Mouse (Mus musculus): ENCODE measurements at regions not wholly inside any gene's neighbourhood (a gene's known extent, or its start where the extent isn't known, plus 50 kb on each side); places are given as distances from the start of the nearest gene placed in this dataset.

- no peaks in the 10 kb centered on the region for H3K9me3 ChIP-seq (ENCODE audit: control insufficient read depth, low read length)
- no peak overlapping the region for H3K9ac ChIP-seq (ENCODE audit: low read length)
- H3K27me3 ChIP-seq (ENCODE audit: control insufficient read depth, insufficient read depth, low read length): no peaks in the 10 kb centered on the region
- no peaks in the 10 kb centered on the region for H3K36me3 ChIP-seq (ENCODE audit: control insufficient read depth, insufficient read depth, low read length)
- 64% methylated on average over 11 of the region's 11 CpGs for WGBS
- no peak overlapping the region for H3K4me2 ChIP-seq (ENCODE audit: low read length)
- H3K4me1 ChIP-seq (ENCODE audit: control insufficient read depth in 2 of 2, insufficient read depth in 2 of 2, low read length in 2 of 2): no peaks in the 10 kb centered on the region
- no peak overlapping the region for H3K27ac ChIP-seq (replicated peaks in 1 of 2; ENCODE audit: control insufficient read depth in 1 of 2, insufficient read depth in 1 of 2, low read depth in 2 of 2, low read length in 2 of 2)
- no peak overlapping the region for H3K4me3 ChIP-seq (ENCODE audit: control insufficient read depth in 1 of 2, insufficient read depth in 1 of 2, low read depth in 1 of 2, low read length in 2 of 2)
- no peak for ATAC-seq (ENCODE audit: insufficient number of reproducible peaks, insufficient read depth, low FRiP score, low read depth)
These were observed 52.7 kb upstream of the Rab3gap2 start for GRCm38 (mm10) chr1:185151130-185151799.

DNA sequence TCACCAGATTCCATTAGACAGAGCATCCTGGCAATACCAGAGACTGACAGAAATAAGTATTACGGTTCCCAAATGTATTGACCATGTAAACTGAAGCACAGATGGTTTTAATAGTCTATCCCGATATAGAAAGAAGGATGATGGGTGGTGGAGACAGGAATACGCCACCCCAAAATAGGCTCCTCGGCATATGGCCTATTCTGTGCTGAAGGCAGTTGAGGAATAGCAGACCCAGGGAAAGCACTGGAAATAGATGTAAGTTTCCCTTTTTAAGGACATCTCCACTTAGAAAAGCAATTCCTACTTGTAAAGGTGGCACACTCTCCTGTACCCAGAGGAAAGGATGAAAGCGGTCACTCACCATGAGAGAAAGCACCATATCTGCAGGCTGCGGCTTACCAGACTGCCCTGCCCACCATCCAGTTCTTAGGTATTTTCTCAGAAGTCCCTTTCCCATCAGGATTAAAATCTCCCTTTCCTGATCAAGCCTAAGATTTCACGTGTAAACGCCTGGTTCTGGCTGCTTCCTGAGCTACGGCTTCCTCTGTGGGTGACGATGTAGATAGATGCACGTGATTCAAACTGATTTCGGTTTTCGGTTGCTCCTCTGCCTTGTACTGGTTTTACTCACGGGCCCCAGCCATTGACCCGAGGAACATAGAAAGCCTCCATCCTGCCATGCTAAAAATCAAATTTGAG lies 53.3 kb upstream of the Rab3gap2 start:
- 81% methylated on average over 15 of the region's 15 CpGs for WGBS
- ATAC-seq (ENCODE audit: insufficient number of reproducible peaks, insufficient read depth, low FRiP score, low read depth): no peak

DNA sequence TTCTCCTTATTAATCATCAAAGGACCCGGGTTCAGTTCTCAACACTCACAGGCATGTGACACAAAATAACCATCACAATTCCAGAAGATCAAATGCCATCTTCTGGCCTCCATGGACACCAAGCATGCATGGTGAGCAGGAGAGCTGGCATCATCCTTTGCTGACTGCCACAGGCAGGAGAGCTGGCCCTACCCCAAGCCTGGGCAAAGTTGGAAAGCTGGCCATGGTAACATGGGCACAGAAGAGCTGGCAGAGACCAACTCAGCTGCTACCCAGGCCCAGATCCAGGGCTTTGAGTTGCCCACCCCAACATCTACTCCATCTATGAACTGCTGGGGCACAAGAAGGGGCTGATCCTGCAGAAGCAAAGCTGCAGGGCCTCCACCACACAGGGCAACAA lies 59.1 kb upstream of the Rab3gap2 start:
- Histone ChIP-seq H3K4me1 (ENCODE audit: control insufficient read depth in 2 of 2, insufficient read depth in 2 of 2, low read length in 2 of 2) (no peaks in the 10 kb centered on the region), H3K4me3 (ENCODE audit: control insufficient read depth in 1 of 2, insufficient read depth in 1 of 2, low read depth in 1 of 2, low read length in 2 of 2) (no peak overlapping the region), H3K36me3 (ENCODE audit: control insufficient read depth, insufficient read depth, low read length) (no peaks in the 10 kb centered on the region), H3K27ac (replicated peaks in 1 of 2; ENCODE audit: control insufficient read depth in 1 of 2, insufficient read depth in 1 of 2, low read depth in 2 of 2, low read length in 2 of 2) (no peak overlapping the region), H3K27me3 (ENCODE audit: control insufficient read depth, insufficient read depth, low read length) (no peaks in the 10 kb centered on the region), H3K9me3 (ENCODE audit: control insufficient read depth, low read length) (no peaks in the 10 kb centered on the region), H3K9ac (ENCODE audit: low read length) (no peak overlapping the region), H3K4me2 (ENCODE audit: low read length) (no peak overlapping the region)
- no peak for ATAC-seq (ENCODE audit: insufficient number of reproducible peaks, insufficient read depth, low FRiP score, low read depth)
- WGBS: 81% methylated on average over 1 of the region's 1 CpGs

More for the DNA sequence above, 53.3 kb upstream of the Rab3gap2 start:
- Histone ChIP-seq H3K9ac (ENCODE audit: low read length) (no peak overlapping the region), H3K4me2 (ENCODE audit: low read length) (no peak overlapping the region), H3K4me3 (ENCODE audit: control insufficient read depth in 1 of 2, insufficient read depth in 1 of 2, low read depth in 1 of 2, low read length in 2 of 2) (no peak overlapping the region), H3K9me3 (ENCODE audit: control insufficient read depth, low read length) (no peaks in the 10 kb centered on the region), H3K27me3 (ENCODE audit: control insufficient read depth, insufficient read depth, low read length) (no peaks in the 10 kb centered on the region), H3K27ac (replicated peaks in 1 of 2; ENCODE audit: control insufficient read depth in 1 of 2, insufficient read depth in 1 of 2, low read depth in 2 of 2, low read length in 2 of 2) (no peak overlapping the region), H3K4me1 (ENCODE audit: control insufficient read depth in 2 of 2, insufficient read depth in 2 of 2, low read length in 2 of 2) (no peaks in the 10 kb centered on the region), H3K36me3 (ENCODE audit: control insufficient read depth, insufficient read depth, low read length) (no peaks in the 10 kb centered on the region)

DNA sequence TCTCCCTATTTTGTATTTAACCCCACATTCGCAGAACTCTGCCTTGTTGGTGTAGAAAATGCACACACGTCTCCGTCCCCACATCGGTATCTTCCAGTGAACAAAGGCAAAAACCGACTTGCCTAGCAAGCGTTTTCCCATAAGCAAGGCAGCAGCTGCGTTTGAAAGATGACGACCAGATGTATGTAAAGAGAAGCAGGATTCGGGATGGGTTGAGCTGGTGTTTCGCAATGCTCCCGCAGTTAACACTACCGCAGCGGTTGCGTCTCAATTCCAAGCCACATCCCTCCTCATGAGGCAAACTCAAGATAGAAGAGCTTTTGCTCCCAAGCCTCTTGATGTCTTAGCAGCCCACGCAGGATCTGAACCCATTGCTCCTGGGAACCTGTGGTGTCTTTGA lies 59.9 kb upstream of the Rab3gap2 start:
- Histone ChIP-seq H3K9ac (ENCODE audit: low read length) (no peak overlapping the region), H3K9me3 (ENCODE audit: control insufficient read depth, low read length) (no peaks in the 10 kb centered on the region), H3K27me3 (ENCODE audit: control insufficient read depth, insufficient read depth, low read length) (no peaks in the 10 kb centered on the region), H3K27ac (replicated peaks in 1 of 2; ENCODE audit: control insufficient read depth in 1 of 2, insufficient read depth in 1 of 2, low read depth in 2 of 2, low read length in 2 of 2) (no peak overlapping the region), H3K4me1 (ENCODE audit: control insufficient read depth in 2 of 2, insufficient read depth in 2 of 2, low read length in 2 of 2) (no peaks in the 10 kb centered on the region), H3K4me2 (ENCODE audit: low read length) (no peak overlapping the region), H3K36me3 (ENCODE audit: control insufficient read depth, insufficient read depth, low read length) (no peaks in the 10 kb centered on the region), H3K4me3 (ENCODE audit: control insufficient read depth in 1 of 2, insufficient read depth in 1 of 2, low read depth in 1 of 2, low read length in 2 of 2) (no peak overlapping the region)
- WGBS: 89% methylated on average over 15 of the region's 15 CpGs
- ATAC-seq (ENCODE audit: insufficient number of reproducible peaks, insufficient read depth, low FRiP score, low read depth): no peak

- Histone ChIP-seq H3K4me1 (ENCODE audit: control insufficient read depth in 2 of 2, insufficient read depth in 2 of 2, low read length in 2 of 2) (no peaks in the 10 kb centered on the region), H3K9ac (ENCODE audit: low read length) (no peak overlapping the region), H3K27me3 (ENCODE audit: control insufficient read depth, insufficient read depth, low read length) (no peaks in the 10 kb centered on the region), H3K4me3 (ENCODE audit: control insufficient read depth in 1 of 2, insufficient read depth in 1 of 2, low read depth in 1 of 2, low read length in 2 of 2) (no peak overlapping the region), H3K27ac (replicated peaks in 1 of 2; ENCODE audit: control insufficient read depth in 1 of 2, insufficient read depth in 1 of 2, low read depth in 2 of 2, low read length in 2 of 2) (no peak overlapping the region), H3K4me2 (ENCODE audit: low read length) (no peak overlapping the region), H3K9me3 (ENCODE audit: control insufficient read depth, low read length) (no peaks in the 10 kb centered on the region), H3K36me3 (ENCODE audit: control insufficient read depth, insufficient read depth, low read length) (no peaks in the 10 kb centered on the region)
- 77% methylated on average over 5 of the region's 5 CpGs for WGBS
- no peak for ATAC-seq (ENCODE audit: insufficient number of reproducible peaks, insufficient read depth, low FRiP score, low read depth)
These were observed 63.6 kb upstream of the Rab3gap2 start for GRCm38 (mm10) chr1:185140317-185140716.

DNA sequence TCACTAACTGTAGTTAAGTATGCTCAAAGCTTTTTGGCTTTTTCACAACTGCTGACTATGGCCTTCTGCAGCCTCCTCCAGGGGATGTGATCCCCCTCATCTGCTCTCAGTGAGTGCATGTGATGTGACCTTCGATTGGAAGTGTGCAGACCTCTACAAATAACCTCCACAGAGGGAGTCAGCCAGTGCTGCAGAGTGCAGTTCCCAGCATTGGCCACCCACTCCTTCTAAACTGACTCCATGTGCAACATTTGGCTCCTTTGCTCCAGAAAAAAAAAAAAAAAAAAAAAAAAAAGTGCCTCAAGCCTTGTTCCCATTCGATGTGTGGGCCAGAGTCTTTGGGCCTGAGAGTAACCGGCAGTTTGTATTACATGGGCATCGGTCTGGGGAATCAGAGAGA lies 75.7 kb upstream of the Rab3gap2 start:
- no peak overlapping the region for H3K4me2 ChIP-seq (ENCODE audit: low read length)
- H3K9ac ChIP-seq (ENCODE audit: low read length): no peak overlapping the region
- ATAC-seq (ENCODE audit: insufficient number of reproducible peaks, insufficient read depth, low FRiP score, low read depth): no peak
- no peaks in the 10 kb centered on the region for H3K27me3 ChIP-seq (ENCODE audit: control insufficient read depth, insufficient read depth, low read length)
- 65% methylated on average over 4 of the region's 4 CpGs for WGBS
- no peak overlapping the region for H3K27ac ChIP-seq (replicated peaks in 1 of 2; ENCODE audit: control insufficient read depth in 1 of 2, insufficient read depth in 1 of 2, low read depth in 2 of 2, low read length in 2 of 2)
- peaks cover 0 to 2% of the 10 kb centered on the region in 2 experiments; a peak in 1 of 4 replicates for H3K4me1 ChIP-seq (ENCODE audit: control insufficient read depth in 2 of 2, insufficient read depth in 2 of 2, low read length in 2 of 2)
- H3K9me3 ChIP-seq (ENCODE audit: control insufficient read depth, low read length): no peaks in the 10 kb centered on the region
- no peaks in the 10 kb centered on the region for H3K36me3 ChIP-seq (ENCODE audit: control insufficient read depth, insufficient read depth, low read length)
- H3K4me3 ChIP-seq (ENCODE audit: control insufficient read depth in 1 of 2, insufficient read depth in 1 of 2, low read depth in 1 of 2, low read length in 2 of 2): no peak overlapping the region

DNA sequence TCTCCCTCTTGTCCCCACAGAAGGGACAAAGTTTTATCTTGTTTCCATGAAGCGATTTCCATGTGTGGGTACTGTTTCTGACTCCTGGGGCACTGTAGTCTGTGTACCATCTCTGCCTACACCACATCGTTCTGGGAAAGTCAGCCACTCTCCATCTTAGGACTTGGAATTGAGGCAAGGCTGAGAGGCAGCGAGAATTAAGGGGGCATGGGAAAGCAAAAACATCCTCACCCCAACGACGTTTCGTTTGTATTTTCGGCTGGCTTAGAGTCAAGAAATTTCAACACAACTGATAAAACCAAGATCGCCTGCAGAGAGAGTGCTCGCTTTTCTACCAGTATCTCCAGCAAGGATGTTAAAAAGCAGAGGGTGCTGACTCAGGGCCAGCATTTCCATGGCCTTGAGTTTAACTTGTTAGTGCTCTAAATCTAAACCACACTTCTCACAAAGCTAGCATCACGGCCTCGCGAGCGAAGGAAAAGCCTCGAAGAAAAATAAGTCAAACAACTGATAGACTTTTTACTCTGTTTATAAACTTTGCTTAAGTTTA lies 78.1 kb upstream of the Rab3gap2 start:
- WGBS: 40% methylated on average over 14 of the region's 14 CpGs
- no peak for ATAC-seq (ENCODE audit: insufficient number of reproducible peaks, insufficient read depth, low FRiP score, low read depth)
- Histone ChIP-seq H3K27me3 (ENCODE audit: control insufficient read depth, insufficient read depth, low read length) (no peaks in the 10 kb centered on the region), H3K36me3 (ENCODE audit: control insufficient read depth, insufficient read depth, low read length) (no peaks in the 10 kb centered on the region), H3K27ac (replicated peaks in 1 of 2; ENCODE audit: control insufficient read depth in 1 of 2, insufficient read depth in 1 of 2, low read depth in 2 of 2, low read length in 2 of 2) (no peak overlapping the region), H3K9ac (ENCODE audit: low read length) (no peak overlapping the region), H3K9me3 (ENCODE audit: control insufficient read depth, low read length) (no peaks in the 10 kb centered on the region), H3K4me2 (ENCODE audit: low read length) (0 out of 2 replicates have a peak overlapping the region, but pooled peaks have one; percentile 11), H3K4me3 (ENCODE audit: control insufficient read depth in 1 of 2, insufficient read depth in 1 of 2, low read depth in 1 of 2, low read length in 2 of 2) (no peak overlapping the region), H3K4me1 (ENCODE audit: control insufficient read depth in 2 of 2, insufficient read depth in 2 of 2, low read length in 2 of 2) (peaks cover 0 to 2% of the 10 kb centered on the region in 2 experiments; a peak in 1 of 4 replicates)
